Mouse (Mus musculus) ES-E14 (cell line): ENCODE measurements around the gene Ltb4r2. TPM values are rescaled to one million over a fixed set of nuclear protein-coding genes. Genes with fewer than 3 reads are reported as not detected.
A peak's percentile ranks its signal among the peaks of the same experiment; 100 is the strongest.

Source experiments
- DNase-seq: peaks from one replicate; pipeline ENCODE4 v3.0.0-alpha.2; 2013; ENCODE audit warnings: low read depth, low spot score
- H3K27ac ChIP-seq: 2 replicates; pipeline ENCODE4 v1.5.1; 2012; ENCODE audit warnings: low read depth, mild to moderate bottlenecking, low read length, moderate library complexity, mixed read lengths; ENCODE audit not compliant: poor library complexity, insufficient read depth, severe bottlenecking
- H3K36me3 ChIP-seq: 2 replicates; pipeline ENCODE4 v1.6.1; 2012; ENCODE audit warnings: mild to moderate bottlenecking, low read length, moderate library complexity, mixed read lengths; ENCODE audit not compliant: control insufficient read depth, poor library complexity, insufficient read depth, severe bottlenecking
- H3K4me1 ChIP-seq, 2 experiments: fragments of 150-350 bp in 1 of 2; sonication (generic) in 1 of 2; 2 replicates each; pipeline ENCODE4 v1.6.1; 2012; ENCODE audit warnings: low read length in 2 of 2, mild to moderate bottlenecking in 1 of 2, mixed read lengths in 1 of 2; ENCODE audit not compliant: control insufficient read depth in 2 of 2, insufficient read depth in 2 of 2, poor library complexity in 1 of 2
- H3K4me3 ChIP-seq, 2 experiments: fragments of 150-350 bp in 1 of 2; sonication (generic) in 1 of 2; 2 replicates each; pipeline ENCODE4 v1.5.1; 2012; ENCODE audit warnings: low read length in 2 of 2, low read depth in 1 of 2, mild to moderate bottlenecking in 1 of 2, mixed read lengths in 1 of 2; ENCODE audit not compliant: insufficient read depth in 1 of 2, poor library complexity in 1 of 2, severe bottlenecking in 1 of 2
- H3K9ac ChIP-seq: 2 replicates; pipeline ENCODE4 v1.6.1; 2012; ENCODE audit warnings: low read depth, mild to moderate bottlenecking, low read length, mixed read lengths; ENCODE audit not compliant: poor library complexity, insufficient read depth, severe bottlenecking
- H3K9me3 ChIP-seq: fragments of 150-350 bp; sonication (generic); 2 replicates; pipeline ENCODE4 v1.6.1; 2012; ENCODE audit warnings: low read depth, mild to moderate bottlenecking, low read length; ENCODE audit not compliant: control insufficient read depth, insufficient read depth
- CHD2 ChIP-seq: IDR thresholded peaks from 2 replicates; pipeline ENCODE4 v1.6.1; 2014; ENCODE audit warnings: mild to moderate bottlenecking, low read depth, low read length, inconsistent platforms
- HCFC1 ChIP-seq: IDR thresholded peaks from 2 replicates; pipeline ENCODE4 v1.6.1; 2012; ENCODE audit warnings: low read length, inconsistent platforms, borderline replicate concordance; ENCODE audit not compliant: insufficient read depth
- MAFK ChIP-seq: IDR thresholded peaks from 2 replicates; pipeline ENCODE4 v1.6.1; 2014; ENCODE audit warnings: mild to moderate bottlenecking, low read depth, low read length, inconsistent platforms; ENCODE audit not compliant: insufficient read depth
- ZC3H11A ChIP-seq: IDR thresholded peaks from 2 replicates; pipeline ENCODE4 v1.6.1; 2012; ENCODE audit warnings: low read depth, mild to moderate bottlenecking, inconsistent platforms, low read length, borderline replicate concordance
- ZNF384 ChIP-seq: IDR thresholded peaks from 2 replicates; pipeline ENCODE4 v1.6.1; 2012; ENCODE audit warnings: low read depth, low read length, inconsistent platforms
- in situ Hi-C, 2 experiments: fragments of 600-800 bp; cut with MboI; formaldehyde crosslinking; loops; one replicate each; pipeline ENCODE4 v1.15.1; 2025; ENCODE audit warnings: low sequenced_read_pairs in 2 of 2, inconsistent platforms in 1 of 2; ENCODE audit not compliant: unreplicated experiment in 2 of 2
- total RNA-seq: library from RNA; depleted of rRNA; stranded (reverse); fragments of 300-350 nt; gene quantifications from 2 replicates; pipeline ENCODE4 v1.2.3, GENCODE M21; 2012

The Ltb4r2 gene
- total RNA-seq, 1 experiment: 1.5 TPM

- Histone ChIP-seq H3K9ac (peak overlapping the region; percentile 43), H3K27ac (no peak overlapping the region), H3K9me3 (no peaks in the 10 kb centered on the region), H3K36me3 (no peaks in the 10 kb centered on the region), H3K4me3 (peak overlapping the region; percentile 60 to 65), H3K4me1 (peaks cover 0 to 4% of the 10 kb centered on the region in 2 experiments; a peak in 1 of 4 replicates)
- DNase-seq: no peak
- no peak for TF ChIP-seq ZC3H11A
- 0 out of 2 replicates have a peak, but pooled peaks have one; percentile 13 for TF ChIP-seq HCFC1
- TF ChIP-seq ZNF384: no peak
- in situ Hi-C loops: no loop called here
Observed at GRCm38 (mm10) chr14:55762001-55762821, 983 bp downstream of the Ltb4r2 start.

- no peak for TF ChIP-seq ZC3H11A
- TF ChIP-seq HCFC1: no peak
- no peak for TF ChIP-seq ZNF384
- TF ChIP-seq CHD2: no peak
- no peak for TF ChIP-seq MAFK
- no peak for DNase-seq
- in situ Hi-C loops: no loop called here
- H3K9ac ChIP-seq: peak overlapping the region; percentile 43; the same call in 1 of the 2 replicates
- no peak overlapping the region for H3K4me3 ChIP-seq
- peaks cover 0 to 7% of the 10 kb centered on the region in 2 experiments; a peak in 1 of 4 replicates for H3K4me1 ChIP-seq
- no peaks in the 10 kb centered on the region for H3K9me3 ChIP-seq
- H3K36me3 ChIP-seq: no peaks in the 10 kb centered on the region
- no peak overlapping the region for H3K27ac ChIP-seq
Observed at GRCm38 (mm10) chr14:55763166-55763565, 1.9 kb downstream of the Ltb4r2 start.

DNA sequence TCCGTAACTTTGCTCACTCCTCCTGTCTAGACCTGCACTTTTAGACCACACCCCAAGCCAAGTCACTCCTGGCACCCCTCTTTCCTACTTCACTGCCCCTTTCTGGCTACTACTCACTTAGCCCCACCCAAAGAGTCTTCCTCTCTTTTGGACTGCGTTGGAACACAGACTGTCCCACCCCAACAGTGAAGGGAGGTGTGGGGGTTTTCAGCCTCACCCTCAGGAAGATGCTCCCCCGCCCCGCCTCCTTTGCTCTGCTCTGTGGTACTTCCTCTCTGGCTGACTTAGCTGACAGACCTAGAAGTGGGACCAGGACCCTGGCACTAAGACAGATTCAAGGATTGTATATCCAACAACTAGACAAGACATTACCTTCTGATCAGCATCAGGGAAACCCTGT is 4.5 kb downstream of the Ltb4r2 start, which contains the start of gene Ltb4r1:
Gene Ltb4r1 (plus strand): TSS at position 267 of the 400 bp plus-strand sequence.
- Histone ChIP-seq H3K9ac (no peak within 1 kb of the TSS), H3K36me3 (no peaks in the 10 kb centered on the region), H3K9me3 (no peaks in the 10 kb centered on the region), H3K27ac (no peak within 1 kb of the TSS), H3K4me3 (no peak within 1 kb of the TSS), H3K4me1 (peaks cover 0 to 7% of the 10 kb centered on the region in 2 experiments; a peak in 1 of 4 replicates)
- no peak for TF ChIP-seq ZNF384
- no peak for TF ChIP-seq CHD2
- no peak for TF ChIP-seq ZC3H11A
- no peak for TF ChIP-seq HCFC1
- TF ChIP-seq MAFK: no peak
- DNase-seq: no peak
- in situ Hi-C loops: no loop called here

DNA sequence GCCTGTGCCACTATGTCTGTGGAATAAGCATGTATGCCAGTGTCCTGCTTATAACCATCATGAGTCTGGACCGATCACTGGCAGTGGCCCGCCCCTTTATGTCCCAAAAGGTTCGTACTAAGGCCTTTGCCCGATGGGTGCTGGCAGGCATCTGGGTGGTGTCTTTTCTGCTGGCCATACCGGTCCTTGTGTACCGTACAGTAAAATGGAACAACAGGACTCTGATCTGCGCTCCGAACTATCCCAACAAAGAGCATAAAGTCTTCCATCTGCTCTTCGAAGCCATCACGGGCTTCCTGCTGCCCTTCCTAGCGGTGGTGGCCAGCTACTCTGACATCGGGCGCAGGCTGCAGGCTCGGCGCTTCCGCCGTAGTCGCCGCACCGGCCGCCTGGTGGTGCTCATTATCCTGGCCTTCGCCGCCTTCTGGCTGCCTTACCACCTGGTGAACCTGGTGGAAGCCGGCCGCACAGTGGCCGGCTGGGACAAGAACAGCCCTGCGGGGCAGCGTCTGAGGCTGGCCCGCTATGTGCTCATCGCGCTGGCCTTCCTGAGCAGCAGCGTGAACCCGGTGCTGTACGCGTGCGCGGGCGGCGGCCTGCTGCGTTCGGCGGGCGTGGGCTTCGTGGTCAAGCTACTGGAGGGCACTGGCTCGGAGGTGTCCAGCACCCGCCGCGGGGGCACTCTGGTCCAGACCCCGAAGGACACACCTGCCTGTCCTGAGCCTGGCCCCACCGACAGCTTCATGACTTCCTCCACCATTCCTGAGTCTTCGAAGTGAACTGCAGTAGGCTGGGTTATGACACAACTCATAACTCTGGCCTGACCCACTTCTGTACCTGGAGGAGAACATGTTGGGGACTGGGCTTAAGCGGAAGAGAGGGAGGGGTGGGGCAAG is 6.5 kb downstream of the Ltb4r2 start:
- Histone ChIP-seq H3K9me3 (no peaks in the 10 kb centered on the region), H3K9ac (peak overlapping the region; percentile 17; the same call in 1 of the 2 replicates), H3K4me3 (peak overlapping the region; percentile 31 to 52; a peak in 3 of 4 replicates), H3K36me3 (no peaks in the 10 kb centered on the region), H3K4me1 (peaks cover 0 to 3% of the 10 kb centered on the region in 2 experiments; a peak in 1 of 4 replicates), H3K27ac (no peak overlapping the region)
- DNase-seq: no peak
- TF ChIP-seq CHD2 (no peak), HCFC1 (no peak), ZC3H11A (no peak), MAFK (no peak), ZNF384 (no peak)
- in situ Hi-C loops: no loop called here
